Mouse (Mus musculus) limb, embryonic 12.5 days (tissue): Measurements from ENCODE around the gene Tubgcp6. TPM values are rescaled to one million over a fixed set of nuclear protein-coding genes. Genes with fewer than 3 reads are reported as not detected.
A peak's percentile ranks its signal among the peaks of the same experiment; 100 is the strongest.

ENCODE experiments used
- ATAC-seq: fragments of 200-750 bp; cut with Nextera tagmentation; 2 replicates; pipeline ENCODE4 v1.8.0; 2017; ENCODE audit warnings: low read depth, moderate TSS enrichment; ENCODE audit not compliant: insufficient number of reproducible peaks, insufficient read depth, low FRiP score, low TSS enrichment
- H3K27ac ChIP-seq: fragments of 300-500 bp; sonication (generic); 2 replicates; pipeline ENCODE4 v1.5.1; 2016; ENCODE audit warnings: mild to moderate bottlenecking, moderate library complexity
- H3K27me3 ChIP-seq: fragments of 300-500 bp; sonication (generic); 2 replicates; pipeline ENCODE4 v1.6.1; 2016; ENCODE audit warnings: mild to moderate bottlenecking, moderate library complexity
- H3K36me3 ChIP-seq: fragments of 300-500 bp; sonication (generic); 2 replicates; pipeline ENCODE4 v1.6.1; 2016; ENCODE audit warnings: mild to moderate bottlenecking, moderate library complexity
- H3K4me1 ChIP-seq: fragments of 300-500 bp; sonication (generic); replicated peaks from 2 replicates; pipeline ENCODE4 v1.6.1; 2016
- H3K4me2 ChIP-seq: fragments of 300-500 bp; sonication (generic); 2 replicates; pipeline ENCODE4 v1.6.1; 2016; ENCODE audit warnings: mild to moderate bottlenecking, moderate library complexity
- H3K4me3 ChIP-seq: fragments of 300-500 bp; sonication (generic); replicated peaks from 2 replicates; pipeline ENCODE4 v1.5.1; 2016; ENCODE audit warnings: mild to moderate bottlenecking
- H3K9ac ChIP-seq: fragments of 300-500 bp; sonication (generic); replicated peaks from 2 replicates; pipeline ENCODE4 v1.6.1; 2016; ENCODE audit warnings: mild to moderate bottlenecking, moderate library complexity
- H3K9me3 ChIP-seq: fragments of 300-500 bp; sonication (generic); 2 replicates; pipeline ENCODE4 v1.6.1; 2016; ENCODE audit warnings: mild to moderate bottlenecking, moderate library complexity
- WGBS: fragments of 180-500 bp; shearing (Covaris S2); methylation state at CpG from one replicate; pipeline ENCODE4 v1.1.7; 2016; 5-methylcytosine and 5-hydroxymethylcytosine counted together
- polyA plus RNA-seq: library from polyadenylated mRNA; unstranded; fragments of >200 nt; fragmentation: Nextera tagmentation; extraction: Ambion mirVana; gene quantifications from 2 replicates; pipeline ENCODE4 v1.2.1, GENCODE M21; 2016

The Tubgcp6 gene
- polyA plus RNA-seq, 1 experiment from 2014 or later: 22.7 TPM

GRCm38 (mm10) chr15:89141905-89142304 is 19.0 kb upstream of the Tubgcp6 start:
- Histone ChIP-seq H3K9ac (no peak overlapping the region; the same call in 1 of the 2 replicates), H3K27me3 (peaks cover 65% of the 10 kb centered on the region), H3K27ac (no peak overlapping the region), H3K36me3 (no peaks in the 10 kb centered on the region; the same call in 1 of the 2 replicates), H3K9me3 (no peaks in the 10 kb centered on the region), H3K4me3 (no peak overlapping the region), H3K4me2 (no peak overlapping the region; the same call in 1 of the 2 replicates), H3K4me1 (peaks cover 34% of the 10 kb centered on the region)
- no peak for ATAC-seq
- WGBS: 56% methylated on average over 4 of the region's 4 CpGs

GRCm38 (mm10) chr15:89141443-89141842 is 18.5 kb upstream of the Tubgcp6 start:
- Histone ChIP-seq H3K9me3 (no peaks in the 10 kb centered on the region), H3K9ac (no peak overlapping the region; the same call in 1 of the 2 replicates), H3K4me3 (no peak overlapping the region), H3K36me3 (no peaks in the 10 kb centered on the region; the same call in 1 of the 2 replicates), H3K27ac (no peak overlapping the region), H3K27me3 (peaks cover 61% of the 10 kb centered on the region), H3K4me2 (peak overlapping the region; percentile 97), H3K4me1 (peaks cover 30% of the 10 kb centered on the region)
- no peak for ATAC-seq
- WGBS: 12% methylated on average over 5 of the region's 5 CpGs

- H3K36me3 ChIP-seq: no peaks in the 10 kb centered on the region; the same call in 1 of the 2 replicates
Observed at GRCm38 (mm10) chr15:89140659-89141252, 17.8 kb upstream of the Tubgcp6 start, which contains the start of gene Mapk12. Gene Mapk12 (minus strand): TSS chr15:89140703.

GRCm38 (mm10) chr15:89140048-89140658 is 17.2 kb upstream of the Tubgcp6 start:
- Histone ChIP-seq H3K4me1 (peaks cover 24% of the 10 kb centered on the region), H3K27ac (no peak overlapping the region), H3K9ac (peak overlapping the region; percentile 67), H3K9me3 (no peaks in the 10 kb centered on the region), H3K4me3 (peak overlapping the region; percentile 59), H3K36me3 (no peaks in the 10 kb centered on the region; the same call in 1 of the 2 replicates), H3K27me3 (peaks cover 49% of the 10 kb centered on the region), H3K4me2 (peak overlapping the region; percentile 97)
- ATAC-seq: no peak; the same call in 1 of the 2 replicates
- under 1% methylated on average over 53 of the region's 53 CpGs for WGBS

More at GRCm38 (mm10) chr15:89140659-89141252, 17.8 kb upstream of the Tubgcp6 start, which contains the start of gene Mapk12:
- 0% methylated on average over 21 of the region's 21 CpGs for WGBS
- H3K9me3 ChIP-seq: no peaks in the 10 kb centered on the region
- peak within 1 kb of the TSS; percentile 67 for H3K9ac ChIP-seq
- H3K4me2 ChIP-seq: peak within 1 kb of the TSS; percentile 97
- peaks cover 54% of the 10 kb centered on the region for H3K27me3 ChIP-seq
- no peak within 1 kb of the TSS for H3K27ac ChIP-seq
- peak; percentile 27; the same call in 1 of the 2 replicates for ATAC-seq
- H3K4me3 ChIP-seq: peak within 1 kb of the TSS; percentile 59
- peaks cover 24% of the 10 kb centered on the region for H3K4me1 ChIP-seq

- H3K9me3 ChIP-seq: no peaks in the 10 kb centered on the region
- H3K27me3 ChIP-seq: peaks cover 39% of the 10 kb centered on the region
- no peak overlapping the region for H3K9ac ChIP-seq
- no peak overlapping the region for H3K4me2 ChIP-seq
- no peak for ATAC-seq
- H3K36me3 ChIP-seq: no peaks in the 10 kb centered on the region
- no peak overlapping the region for H3K27ac ChIP-seq
- 92% methylated on average over 6 of the region's 6 CpGs for WGBS
- H3K4me1 ChIP-seq: peaks cover 24% of the 10 kb centered on the region
- H3K4me3 ChIP-seq: no peak overlapping the region
Observed at GRCm38 (mm10) chr15:89138531-89138930, 15.6 kb upstream of the Tubgcp6 start.

GRCm38 (mm10) chr15:89138046-89138405 is 15.1 kb upstream of the Tubgcp6 start:
- H3K36me3 ChIP-seq: no peaks in the 10 kb centered on the region
- no peaks in the 10 kb centered on the region for H3K9me3 ChIP-seq
- no peak overlapping the region for H3K4me3 ChIP-seq
- ATAC-seq: no peak
- 88% methylated on average over 7 of the region's 7 CpGs for WGBS
- H3K9ac ChIP-seq: no peak overlapping the region
- no peak overlapping the region for H3K27ac ChIP-seq
- H3K4me2 ChIP-seq: no peak overlapping the region
- H3K27me3 ChIP-seq: peaks cover 39% of the 10 kb centered on the region
- peaks cover 24% of the 10 kb centered on the region for H3K4me1 ChIP-seq

- H3K27ac ChIP-seq: no peak overlapping the region
- 77% methylated on average over 11 of the region's 11 CpGs for WGBS
- no peaks in the 10 kb centered on the region for H3K9me3 ChIP-seq
- no peak for ATAC-seq
- H3K4me3 ChIP-seq: no peak overlapping the region
- peaks cover 24% of the 10 kb centered on the region for H3K4me1 ChIP-seq
- peaks cover 39% of the 10 kb centered on the region for H3K27me3 ChIP-seq
- H3K4me2 ChIP-seq: no peak overlapping the region
- H3K9ac ChIP-seq: no peak overlapping the region
- no peaks in the 10 kb centered on the region for H3K36me3 ChIP-seq
Observed at GRCm38 (mm10) chr15:89137378-89138045, 14.6 kb upstream of the Tubgcp6 start.

GRCm38 (mm10) chr15:89136461-89137155 is 13.7 kb upstream of the Tubgcp6 start:
- 97% methylated on average over 5 of the region's 5 CpGs for WGBS
- Histone ChIP-seq H3K27ac (no peak overlapping the region), H3K4me3 (no peak overlapping the region), H3K9me3 (no peaks in the 10 kb centered on the region), H3K4me1 (peaks cover 22% of the 10 kb centered on the region), H3K9ac (no peak overlapping the region), H3K36me3 (no peaks in the 10 kb centered on the region), H3K4me2 (no peak overlapping the region), H3K27me3 (peaks cover 37% of the 10 kb centered on the region)
- ATAC-seq: no peak

GRCm38 (mm10) chr15:89131316-89131715 is 8.4 kb upstream of the Tubgcp6 start:
- Histone ChIP-seq H3K27me3 (no peaks in the 10 kb centered on the region), H3K4me1 (peaks cover 13% of the 10 kb centered on the region), H3K36me3 (0 out of 2 replicates have a peak, but pooled peaks cover 2% of the 10 kb centered on the region), H3K4me3 (no peak overlapping the region), H3K9me3 (no peaks in the 10 kb centered on the region), H3K27ac (no peak overlapping the region), H3K9ac (no peak overlapping the region), H3K4me2 (no peak overlapping the region)
- WGBS: 86% methylated on average over 3 of the region's 3 CpGs
- ATAC-seq: no peak

GRCm38 (mm10) chr15:89130245-89130644 is 7.3 kb upstream of the Tubgcp6 start:
- H3K36me3 ChIP-seq: 0 out of 2 replicates have a peak, but pooled peaks cover 2% of the 10 kb centered on the region
- ATAC-seq: no peak
- peaks cover 13% of the 10 kb centered on the region for H3K4me1 ChIP-seq
- no peaks in the 10 kb centered on the region for H3K9me3 ChIP-seq
- no peak overlapping the region for H3K4me2 ChIP-seq
- no peak overlapping the region for H3K27ac ChIP-seq
- no peak overlapping the region for H3K9ac ChIP-seq
- H3K27me3 ChIP-seq: no peaks in the 10 kb centered on the region
- no peak overlapping the region for H3K4me3 ChIP-seq
